Mouse (Mus musculus): ENCODE results near the gene Smim23. TPM values are rescaled to one million over a fixed set of nuclear protein-coding genes. Genes with fewer than 3 reads are reported as not detected.
A peak's percentile ranks its signal among the peaks of the same experiment; 100 is the strongest.

Smim23 gene
- total RNA-seq, 4 experiments from 2014 or later, result not detected

DNA sequence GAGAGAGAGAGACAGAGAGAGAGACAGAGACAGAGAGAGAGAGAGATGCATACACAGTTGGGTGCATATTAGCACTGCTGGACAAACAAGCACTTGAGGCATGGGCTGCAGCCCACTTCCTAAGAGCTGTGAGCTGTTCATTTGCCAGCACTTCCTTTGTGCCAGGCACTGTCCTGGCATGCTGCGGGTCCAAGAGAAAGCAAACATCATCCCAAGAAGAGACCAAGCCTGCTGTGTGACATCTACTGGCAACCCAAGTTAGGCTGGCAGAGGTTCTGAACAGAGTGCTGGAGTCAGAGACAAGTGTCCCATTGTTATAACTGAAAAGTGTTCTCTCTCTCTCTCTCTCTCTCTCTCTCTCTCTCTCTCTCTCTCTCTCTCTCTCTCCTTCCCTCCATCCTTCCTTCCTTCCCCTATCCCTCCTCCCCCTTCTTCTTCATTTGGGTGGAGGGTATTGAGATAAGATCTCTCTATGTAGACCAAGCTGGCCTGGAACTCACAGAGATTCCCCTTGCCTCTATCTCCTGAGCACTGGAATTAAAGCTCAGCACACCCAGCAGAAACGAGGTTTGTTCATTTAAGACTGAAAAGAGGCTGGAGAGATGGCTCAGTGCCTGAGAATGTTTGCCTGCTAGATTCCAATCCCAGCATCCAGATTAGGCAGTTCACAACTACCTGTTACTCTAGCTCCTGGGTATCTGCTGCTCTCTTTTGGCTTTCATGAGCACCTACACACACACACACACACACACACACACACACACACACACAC is 42.6 kb downstream of the Smim23 start:
- DNase-seq (ENCODE audit: low spot score in 2 of 2), result peak; percentile 51 to 55

DNA sequence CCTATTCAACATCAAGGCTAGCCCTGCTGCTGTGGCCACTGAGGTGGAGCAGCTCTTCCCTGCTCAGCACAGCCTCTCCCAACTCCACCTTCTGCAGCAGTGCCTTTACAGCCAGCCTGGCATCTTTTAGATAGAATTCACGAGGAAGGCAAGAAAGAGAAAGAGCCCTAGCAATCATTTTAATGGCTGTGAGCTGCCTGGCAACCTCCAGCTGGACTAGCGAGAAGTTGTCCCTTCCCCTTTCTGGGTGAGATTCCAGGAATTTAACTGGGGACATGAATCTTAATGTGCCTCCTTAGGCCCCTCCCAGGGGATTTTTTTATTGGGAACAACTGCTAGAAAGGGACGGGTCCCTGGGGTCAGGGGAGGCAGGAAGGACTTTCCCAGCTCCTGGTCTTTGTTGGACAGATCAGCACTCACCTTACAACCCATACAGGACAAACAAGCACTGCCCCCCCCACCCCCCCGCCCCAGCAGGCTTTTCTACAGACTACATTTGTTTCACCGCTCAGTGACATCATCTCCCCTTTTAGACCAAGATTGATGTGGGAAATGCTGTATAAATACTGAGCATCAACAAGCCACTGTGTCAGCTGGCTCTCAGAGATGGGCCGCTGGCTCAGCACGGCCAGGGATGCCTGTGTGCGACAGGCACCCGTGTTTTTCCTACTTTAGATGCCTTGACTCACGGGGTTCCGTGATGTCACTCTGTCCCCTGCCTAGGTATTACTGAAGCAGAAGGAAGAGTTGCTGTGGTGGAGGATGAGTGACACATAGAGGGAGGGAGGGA is 43.5 kb downstream of the Smim23 start:
- peak; percentile 15 to 23 for DNase-seq (ENCODE audit: low spot score in 2 of 2)

DNA sequence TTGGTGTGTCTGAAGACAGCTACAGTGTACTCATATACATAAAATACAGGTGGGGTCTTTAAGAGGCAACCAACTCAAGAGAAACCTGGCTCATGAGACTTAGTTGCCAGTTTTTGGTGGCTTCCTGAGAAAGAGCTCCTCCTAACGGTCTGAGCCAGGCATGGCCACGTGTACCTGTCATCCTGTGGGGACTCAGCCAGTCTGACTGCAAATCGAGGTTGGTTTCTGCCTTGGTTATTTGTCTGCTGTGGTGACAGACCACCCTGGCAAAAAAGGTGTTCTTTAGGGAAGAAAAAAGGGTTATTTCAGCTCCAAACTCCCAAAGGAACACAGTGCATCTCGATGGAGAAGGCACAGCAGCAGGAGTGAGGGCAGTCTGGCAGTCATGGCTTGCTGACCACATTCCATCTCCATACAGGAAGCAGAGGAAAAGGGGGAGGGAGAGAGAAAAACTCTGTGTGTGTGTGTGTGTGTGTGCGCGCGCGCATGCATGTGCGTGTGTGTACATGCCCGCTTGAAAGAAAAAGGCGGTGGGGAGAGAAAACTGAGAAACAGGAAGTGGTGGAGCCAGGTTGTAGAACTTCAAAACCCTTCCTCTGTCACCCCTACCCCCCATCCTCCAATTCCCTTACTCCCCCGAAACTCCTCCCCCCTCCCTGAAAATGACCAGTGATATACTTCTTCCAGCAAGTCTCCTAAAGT is 55.6 kb downstream of the Smim23 start:
- DNase-seq (ENCODE audit: low spot score in 2 of 2), result no peak

Other genes with a start within 250 kb of the Smim23 start
- gene Fbxw11, start 181.9 kb downstream of the Smim23 start, total RNA-seq (2022), result 100 to 1,000 TPM; 132 to 150 (median 135) TPM

Measured in layer of hippocampus, adult 8-10 months (tissue).